Mouse (Mus musculus) cerebellum, adult 2 months (tissue): ENCODE results near the gene Nkapl. TPM values are rescaled to one million over a fixed set of nuclear protein-coding genes. Genes with fewer than 3 reads are reported as not detected.

Experiments used
- DNase-seq, 2 experiments: peaks; one replicate each; pipeline ENCODE4 v3.0.0; 2021
- H3K27ac ChIP-seq: fragments of 200-500 bp; 2 replicates; pipeline ENCODE4 v1.5.1; 2012; ENCODE audit warnings: low read length, control low read depth, inconsistent platforms; ENCODE audit not compliant: insufficient read depth
- H3K27me3 ChIP-seq: fragments of 200-500 bp; 2 replicates; pipeline ENCODE4 v1.6.1; 2012; ENCODE audit warnings: inconsistent platforms, mild to moderate bottlenecking, low read length, moderate library complexity; ENCODE audit not compliant: control insufficient read depth, insufficient read depth
- H3K4me1 ChIP-seq: fragments of 200-500 bp; 2 replicates; pipeline ENCODE4 v1.6.1; 2011; ENCODE audit warnings: low read length; ENCODE audit not compliant: control insufficient read depth, insufficient read depth
- H3K4me3 ChIP-seq: fragments of 200-500 bp; replicated peaks from 2 replicates; pipeline ENCODE3; 2011; ENCODE audit warnings: mild to moderate bottlenecking, low read depth, low read length, control low read depth; ENCODE audit not compliant: insufficient read depth
- CTCF ChIP-seq: fragments of 200-500 bp; IDR thresholded peaks from 2 replicates; pipeline ENCODE4 v1.5.1; 2011; ENCODE audit warnings: low read depth, mild to moderate bottlenecking, control low read depth, low read length, moderate library complexity, borderline replicate concordance; ENCODE audit not compliant: insufficient read depth
- POLR2A ChIP-seq: fragments of 200-500 bp; IDR thresholded peaks from 2 replicates; pipeline ENCODE4 v1.6.1; 2011; ENCODE audit warnings: low read length, control low read depth, borderline replicate concordance; ENCODE audit not compliant: insufficient read depth
- WGBS: fragments of 180-500 bp; shearing (Covaris S2); methylation state at CpG from one replicate; pipeline ENCODE4 v1.1.7; 2018; 5-methylcytosine and 5-hydroxymethylcytosine counted together
- polyA plus RNA-seq: library from polyadenylated mRNA; depleted of rRNA; stranded (reverse); fragments of >200 nt; gene quantifications from 2 replicates; pipeline ENCODE4 v1.2.3, GENCODE M21; 2012; rRNA removed

Nkapl gene
- polyA plus RNA-seq, 1 experiment = 0.44 TPM

- DNase-seq = no peak
- TF ChIP-seq CTCF (no peak), POLR2A (no peak)
- no peak overlapping the region for H3K4me3 ChIP-seq
- no peaks in the 10 kb centered on the region for H3K27me3 ChIP-seq
- no peaks in the 10 kb centered on the region for H3K4me1 ChIP-seq
- no peak overlapping the region for H3K27ac ChIP-seq
- 67% methylated on average over 5 of the region's 5 CpGs for WGBS
Observed at GRCm38 (mm10) chr13:21423301-21423700, 45.0 kb downstream of the Nkapl start.

GRCm38 (mm10) chr13:21418865-21419264 is 49.4 kb downstream of the Nkapl start:
- TF ChIP-seq POLR2A (no peak), CTCF (no peak)
- no peak for DNase-seq
- Histone ChIP-seq H3K27me3 (no peaks in the 10 kb centered on the region), H3K27ac (no peak overlapping the region), H3K4me3 (no peak overlapping the region), H3K4me1 (no peaks in the 10 kb centered on the region)
- WGBS = 67% methylated on average over 6 of the region's 6 CpGs

GRCm38 (mm10) chr13:21417298-21418010 is 50.9 kb downstream of the Nkapl start:
- 81% methylated on average over 6 of the region's 6 CpGs for WGBS
- no peak for DNase-seq
- TF ChIP-seq POLR2A = no peak
- no peak for TF ChIP-seq CTCF

More at GRCm38 (mm10) chr13:21417298-21418010, 50.9 kb downstream of the Nkapl start:
- Histone ChIP-seq H3K4me1 (no peaks in the 10 kb centered on the region), H3K4me3 (no peak overlapping the region), H3K27me3 (no peaks in the 10 kb centered on the region), H3K27ac (no peak overlapping the region)

Other genes with a start within 250 kb of the Nkapl start
- gene Gpx5, start 175.8 kb downstream of the Nkapl start, polyA plus RNA-seq = not detected in 2 replicates
- gene Gpx6, start 156.4 kb downstream of the Nkapl start, polyA plus RNA-seq = 0.25 and 0.33 TPM in 2 replicates
- not detected in 2 replicates for gene Olfr1367, start 121.6 kb downstream of the Nkapl start, polyA plus RNA-seq
- 6.5 and 6.7 TPM in 2 replicates for gene Zscan12, start 105.7 kb downstream of the Nkapl start, polyA plus RNA-seq
- gene Zkscan3, start 65.8 kb downstream of the Nkapl start, polyA plus RNA-seq = 45.0 and 47.4 TPM in 2 replicates
- gene Pgbd1, start 27.5 kb downstream of the Nkapl start, polyA plus RNA-seq = 2.6 and 2.7 TPM in 2 replicates
- 69.3 and 71.9 TPM in 2 replicates for gene Zscan26, start 14.8 kb downstream of the Nkapl start, polyA plus RNA-seq
- 3.6 and 4.2 TPM in 2 replicates for gene Zkscan4, start 10.4 kb upstream of the Nkapl start, polyA plus RNA-seq
- not detected in 2 replicates for gene Gm10065, start 10.9 kb upstream of the Nkapl start, polyA plus RNA-seq
- gene AK157302, start 26.7 kb upstream of the Nkapl start, polyA plus RNA-seq = 1.5 and 1.8 TPM in 2 replicates
- 28.3 and 29.8 TPM in 2 replicates for gene Gm11273, start 32.9 kb upstream of the Nkapl start, polyA plus RNA-seq
- gene Zkscan8, start 62.6 kb upstream of the Nkapl start, polyA plus RNA-seq = 7.5 and 9.8 TPM in 2 replicates
- gene Olfr1366, start 74.3 kb upstream of the Nkapl start, polyA plus RNA-seq = not detected in 2 replicates
- not detected in 2 replicates for gene Olfr1535, start 91.4 kb upstream of the Nkapl start, polyA plus RNA-seq
- not detected in 2 replicates for gene Olfr1364, start 113.2 kb upstream of the Nkapl start, polyA plus RNA-seq
- not detected in 2 replicates for gene Olfr1362, start 145.5 kb upstream of the Nkapl start, polyA plus RNA-seq
- gene Olfr11, start 174.0 kb upstream of the Nkapl start, polyA plus RNA-seq = 0.03 TPM in 1 of 2 replicates, not detected in the other
- not detected in 2 replicates for gene Olfr1361, start 194.9 kb upstream of the Nkapl start, polyA plus RNA-seq
- gene Olfr1360, start 208.9 kb upstream of the Nkapl start, polyA plus RNA-seq = not detected in 2 replicates
- not detected in 2 replicates for gene Olfr1359, start 229.6 kb upstream of the Nkapl start, polyA plus RNA-seq
- not detected in 2 replicates for gene Hist1h2bl, start 247.6 kb upstream of the Nkapl start, polyA plus RNA-seq
- 0.84 and 1.5 TPM in 2 replicates for gene Hist1h2ai, start 247.9 kb upstream of the Nkapl start, polyA plus RNA-seq
- 2.9 TPM in 1 of 2 replicates, not detected in the other for gene Hist1h3h, start 249.2 kb upstream of the Nkapl start, polyA plus RNA-seq